Mouse (Mus musculus) thymus, adult 2 months (tissue): Measurements from ENCODE around the gene Mgat2.

ENCODE experiments used
- CTCF ChIP-seq: fragments of 200-500 bp; IDR thresholded peaks from 2 replicates; pipeline ENCODE4 v1.5.1; 2012; ENCODE audit warnings: mild to moderate bottlenecking, control low read depth, low read length, moderate library complexity, borderline replicate concordance; ENCODE audit not compliant: control insufficient read depth, poor library complexity, insufficient read depth; ENCODE audit errors: extremely low read depth
- POLR2A ChIP-seq: fragments of 200-500 bp; IDR thresholded peaks from 2 replicates; pipeline ENCODE4 v1.6.1; 2012; ENCODE audit warnings: mild to moderate bottlenecking, low read length, control low read depth, moderate library complexity; ENCODE audit not compliant: control insufficient read depth, poor library complexity, insufficient read depth; ENCODE audit errors: extremely low read depth

DNA sequence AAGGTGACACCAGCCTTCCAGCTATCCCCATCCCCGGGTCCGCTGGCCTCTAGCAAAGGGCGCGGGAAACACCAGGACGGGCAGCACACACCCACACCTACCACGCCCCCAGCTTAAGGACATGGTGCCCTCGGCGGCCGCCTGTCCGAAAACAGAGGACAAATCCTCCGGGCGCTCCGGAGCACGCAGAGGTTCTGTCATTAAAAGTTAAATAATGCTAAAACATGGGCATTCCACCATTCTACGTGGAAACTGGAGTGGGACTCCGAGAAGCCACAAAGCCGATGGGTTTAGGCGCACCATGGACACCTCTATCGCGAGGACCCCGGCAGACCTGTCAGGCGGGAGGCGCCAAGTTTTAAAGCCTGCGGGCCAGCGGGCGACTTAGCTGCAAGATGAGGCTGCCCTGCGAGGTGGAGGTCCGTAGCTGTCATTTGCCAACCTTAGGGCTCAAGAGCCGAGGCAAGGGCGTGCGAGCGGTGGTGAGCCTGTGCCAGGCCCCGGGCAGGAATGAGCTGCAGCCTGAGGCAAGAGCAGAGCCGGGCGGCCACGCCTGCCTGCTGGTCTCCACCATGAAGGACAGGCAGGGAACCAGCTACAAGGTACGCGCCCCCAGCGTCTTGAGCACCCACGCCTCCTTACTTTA lies 15.4 kb upstream of the Mgat2 start, which contains the start of gene Lrr1:
- TF ChIP-seq POLR2A (no peak; the same call in 1 of the 2 replicates), CTCF (no peak)
